Mouse (Mus musculus) adrenal gland, adult 18-20 months (tissue): ENCODE data around the gene Sgo2b. TPM values are rescaled to one million over a fixed set of nuclear protein-coding genes. Genes with fewer than 3 reads are reported as not detected.
A peak's percentile ranks its signal among the peaks of the same experiment; 100 is the strongest.
"Not testable (repeated sequence)": the region's sequence is repeated elsewhere in the genome, so short reads cannot be mapped to it uniquely, and the experiment has no call there.

Experiments
- DNase-seq, 2 experiments: peaks; one replicate each; pipeline ENCODE4 v3.0.0; 2021 to 2022; ENCODE audit warnings: low spot score in 2 of 2
- long read RNA-seq, 2 experiments: library from polyadenylated mRNA; stranded (forward); transcript quantifications; one replicate each; pipeline ENCODE4 v2.0.0; 2021
- total RNA-seq, 2 experiments: library from RNA; stranded (reverse); gene quantifications; 1 replicate in 1 of 2; 2 replicates in 1 of 2; pipeline ENCODE4 v1.2.3; 2021

The Sgo2b gene
- total RNA-seq: not detected
- long read RNA-seq, experiment 1: 0 reads
- long read RNA-seq, experiment 2: 0 reads

- DNase-seq: no peak
Observed at GRCm38 (mm10) chr8:63951626-63952377, at the start of gene Sgo2b. TSS of gene Sgo2b (minus strand) at chr8:63952248.

GRCm38 (mm10) chr8:63970612-63971391 lies 18.8 kb upstream of the Sgo2b start:
- DNase-seq: not testable (repeated sequence)

GRCm38 (mm10) chr8:63961032-63961785 lies 9.2 kb upstream of the Sgo2b start:
- no peak for DNase-seq

- DNase-seq: not testable (repeated sequence)
Observed at GRCm38 (mm10) chr8:63953802-63954201, 1.8 kb upstream of the Sgo2b start.

GRCm38 (mm10) chr8:63933171-63933570 lies 18.9 kb downstream of the Sgo2b start:
- no peak for DNase-seq

GRCm38 (mm10) chr8:63929301-63930097 lies 22.5 kb downstream of the Sgo2b start:
- no peak for DNase-seq

- DNase-seq: no peak
Observed at GRCm38 (mm10) chr8:63921257-63921960, 30.6 kb downstream of the Sgo2b start.

GRCm38 (mm10) chr8:63895096-63895495 lies 57.0 kb downstream of the Sgo2b start:
- DNase-seq: no peak

- no peak for DNase-seq
Observed at GRCm38 (mm10) chr8:63878353-63878752, 73.7 kb downstream of the Sgo2b start.

- DNase-seq: peak; percentile 51 to 57
Observed at GRCm38 (mm10) chr8:63877393-63877792, 74.7 kb downstream of the Sgo2b start.

- DNase-seq: no peak
Observed at GRCm38 (mm10) chr8:63876949-63877348, 75.1 kb downstream of the Sgo2b start.
